Mouse (Mus musculus) testis, adult 2 months (tissue): ENCODE measurements around the gene Kctd3.

Experiments used
- CTCF ChIP-seq: fragments of 200-500 bp; IDR thresholded peaks from 2 replicates; pipeline ENCODE4 v1.5.1; 2012; ENCODE audit warnings: low read depth, mild to moderate bottlenecking, inconsistent platforms, low read length, moderate library complexity; ENCODE audit not compliant: control insufficient read depth, insufficient read depth, insufficient replicate concordance
- POLR2A ChIP-seq: fragments of 200-500 bp; IDR thresholded peaks from 2 replicates; pipeline ENCODE4 v1.6.1; 2012; ENCODE audit warnings: low read depth, mild to moderate bottlenecking, inconsistent platforms, low read length, moderate library complexity; ENCODE audit not compliant: control insufficient read depth

- TF ChIP-seq POLR2A (no peak), CTCF (no peak)
These were observed 311 bp upstream of the Kctd3 start for GRCm38 (mm10) chr1:189007980-189008324.
